Mouse (Mus musculus) CD4-positive, CD25-positive, alpha-beta regulatory T cell, adult 2 months (primary cell): ENCODE data around the gene Spin1.
"Not testable (repeated sequence)": the region's sequence is repeated elsewhere in the genome, so short reads cannot be mapped to it uniquely, and the experiment has no call there.

Source experiments
- DNase-seq: peaks from one replicate; pipeline ENCODE4 v3.0.0-alpha.2; 2012; ENCODE audit warnings: low read depth, low spot score

The Spin1 gene

GRCm38 (mm10) chr13:51094323-51095195 lies 6.1 kb upstream of the Spin1 start:
- DNase-seq, result no peak

- no peak for DNase-seq
These were observed 5.4 kb upstream of the Spin1 start for GRCm38 (mm10) chr13:51095196-51095715.

GRCm38 (mm10) chr13:51096644-51097043 lies 4.0 kb upstream of the Spin1 start:
- no peak for DNase-seq

- no peak for DNase-seq
These were observed 984 bp upstream of the Spin1 start for GRCm38 (mm10) chr13:51099560-51100232.

- peak; percentile 84 for DNase-seq
These were observed 516 bp downstream of the Spin1 start for GRCm38 (mm10) chr13:51101016-51101776.

GRCm38 (mm10) chr13:51101777-51102132 lies 1.1 kb downstream of the Spin1 start:
- DNase-seq, result peak; percentile 60

GRCm38 (mm10) chr13:51103111-51103725 lies 2.5 kb downstream of the Spin1 start:
- DNase-seq, result no peak

GRCm38 (mm10) chr13:51103861-51104650 lies 3.4 kb downstream of the Spin1 start:
- DNase-seq, result peak; percentile 28

GRCm38 (mm10) chr13:51105861-51106655 lies 5.4 kb downstream of the Spin1 start:
- peak; percentile 52 for DNase-seq

GRCm38 (mm10) chr13:51106816-51107215 lies 6.1 kb downstream of the Spin1 start:
- no peak for DNase-seq

- DNase-seq, result no peak
These were observed 8.8 kb downstream of the Spin1 start for GRCm38 (mm10) chr13:51109517-51109916.

GRCm38 (mm10) chr13:51114398-51114797 lies 13.7 kb downstream of the Spin1 start:
- not testable (repeated sequence) for DNase-seq

GRCm38 (mm10) chr13:51115762-51116161 lies 15.1 kb downstream of the Spin1 start:
- peak; percentile 51 for DNase-seq

GRCm38 (mm10) chr13:51120734-51121133 lies 20.1 kb downstream of the Spin1 start:
- no peak for DNase-seq

- DNase-seq, result no peak
These were observed 21.3 kb downstream of the Spin1 start for GRCm38 (mm10) chr13:51121966-51122365.

GRCm38 (mm10) chr13:51122771-51123170 lies 22.1 kb downstream of the Spin1 start:
- no peak for DNase-seq

GRCm38 (mm10) chr13:51125357-51125756 lies 24.7 kb downstream of the Spin1 start:
- DNase-seq, result no peak

- DNase-seq, result no peak
These were observed 27.2 kb downstream of the Spin1 start for GRCm38 (mm10) chr13:51127906-51128305.

GRCm38 (mm10) chr13:51128417-51128816 lies 27.7 kb downstream of the Spin1 start:
- DNase-seq, result no peak

- DNase-seq, result no peak
These were observed 30.5 kb downstream of the Spin1 start for GRCm38 (mm10) chr13:51131179-51131578.
